Mouse (Mus musculus) kidney, embryonic 16.5 days (tissue): ENCODE data around the gene Prrx2. TPM values are rescaled to one million over a fixed set of nuclear protein-coding genes. Genes with fewer than 3 reads are reported as not detected.

ENCODE experiments used
- ATAC-seq: fragments of 200-750 bp; cut with Nextera tagmentation; 2 replicates; pipeline ENCODE4 v1.8.0; 2017; ENCODE audit warnings: moderate TSS enrichment; ENCODE audit not compliant: low FRiP score, low TSS enrichment
- H3K27ac ChIP-seq: fragments of 300-500 bp; sonication (generic); 2 replicates; pipeline ENCODE4 v1.5.1; 2014; ENCODE audit warnings: low read length
- H3K27me3 ChIP-seq: fragments of 300-500 bp; sonication (generic); 2 replicates; pipeline ENCODE4 v1.6.1; 2014; ENCODE audit warnings: low read length, control low read depth, mixed read lengths; ENCODE audit not compliant: insufficient read depth
- H3K36me3 ChIP-seq: fragments of 300-500 bp; sonication (generic); 2 replicates; pipeline ENCODE4 v1.6.1; 2014; ENCODE audit warnings: low read length, control low read depth, mixed read lengths; ENCODE audit not compliant: insufficient read depth
- H3K4me1 ChIP-seq: fragments of 300-500 bp; sonication (generic); 2 replicates; pipeline ENCODE4 v1.6.1; 2014; ENCODE audit warnings: low read length, control low read depth, mixed read lengths; ENCODE audit not compliant: insufficient read depth
- H3K4me2 ChIP-seq: fragments of 300-500 bp; sonication (generic); replicated peaks from 2 replicates; pipeline ENCODE4 v1.6.1; 2014; ENCODE audit warnings: low read depth, low read length
- H3K4me3 ChIP-seq: fragments of 300-500 bp; sonication (generic); 2 replicates; pipeline ENCODE4 v1.5.1; 2014; ENCODE audit warnings: mild to moderate bottlenecking, low read length
- H3K9ac ChIP-seq: fragments of 300-500 bp; sonication (generic); replicated peaks from 2 replicates; pipeline ENCODE4 v1.6.1; 2014; ENCODE audit warnings: low read length
- H3K9me3 ChIP-seq: fragments of 300-500 bp; sonication (generic); 2 replicates; pipeline ENCODE4 v1.6.1; 2016; ENCODE audit warnings: low read length, control low read depth
- WGBS: fragments of 180-500 bp; shearing (Covaris S2); extraction: QIAGEN DNeasy Blood & Tissue Kit; methylation state at CpG from one replicate; pipeline ENCODE4 v1.1.7; 2014; 5-methylcytosine and 5-hydroxymethylcytosine counted together
- polyA plus RNA-seq: library from polyadenylated mRNA; unstranded; fragments of >200 nt; fragmentation: Nextera tagmentation; extraction: Ambion mirVana; gene quantifications from 2 replicates; pipeline ENCODE4 v1.2.1, GENCODE M21; 2015

Prrx2 gene
- polyA plus RNA-seq, 1 experiment from 2014 or later = 7.7 TPM

- H3K4me2 ChIP-seq = peak overlapping the region; percentile 44
- H3K9ac ChIP-seq = peak overlapping the region; percentile 59
- peak overlapping the region; percentile 65 for H3K27ac ChIP-seq
- no peak for ATAC-seq
- H3K27me3 ChIP-seq = no peaks in the 10 kb centered on the region
- peaks cover 22% of the 10 kb centered on the region for H3K4me1 ChIP-seq
- H3K9me3 ChIP-seq = no peaks in the 10 kb centered on the region
- 0 out of 2 replicates have a peak overlapping the region, but pooled peaks have one; percentile 5 for H3K4me3 ChIP-seq
- WGBS = 6% methylated on average over 20 of the region's 21 CpGs
- no peaks in the 10 kb centered on the region for H3K36me3 ChIP-seq
Measured at GRCm38 (mm10) chr2:30836238-30836990, 1.6 kb downstream of the Prrx2 start.

GRCm38 (mm10) chr2:30842615-30843014 lies 7.8 kb downstream of the Prrx2 start:
- no peaks in the 10 kb centered on the region for H3K9me3 ChIP-seq
- no peaks in the 10 kb centered on the region; the same call in 1 of the 2 replicates for H3K27me3 ChIP-seq
- H3K27ac ChIP-seq = no peak overlapping the region
- H3K9ac ChIP-seq = no peak overlapping the region
- H3K4me1 ChIP-seq = peaks cover 20% of the 10 kb centered on the region; the same call in 1 of the 2 replicates
- H3K36me3 ChIP-seq = no peaks in the 10 kb centered on the region
- no peak for ATAC-seq
- no peak overlapping the region for H3K4me2 ChIP-seq
- 38% methylated on average over 10 of the region's 10 CpGs for WGBS
- H3K4me3 ChIP-seq = no peak overlapping the region

GRCm38 (mm10) chr2:30845152-30846070 lies 10.6 kb downstream of the Prrx2 start:
- H3K27ac ChIP-seq = no peak overlapping the region
- H3K9ac ChIP-seq = peak overlapping the region; percentile 78
- no peaks in the 10 kb centered on the region for H3K36me3 ChIP-seq
- H3K4me2 ChIP-seq = peak overlapping the region; percentile 91
- H3K9me3 ChIP-seq = no peaks in the 10 kb centered on the region
- peak overlapping the region; percentile 66 for H3K4me3 ChIP-seq
- peak; percentile 68 for ATAC-seq
- 1% methylated on average over 62 of the region's 80 CpGs for WGBS
- peaks cover 22% of the 10 kb centered on the region for H3K4me1 ChIP-seq
- no peaks in the 10 kb centered on the region; the same call in 1 of the 2 replicates for H3K27me3 ChIP-seq

- Histone ChIP-seq H3K27ac (no peak overlapping the region), H3K9me3 (no peaks in the 10 kb centered on the region), H3K27me3 (no peaks in the 10 kb centered on the region; the same call in 1 of the 2 replicates), H3K9ac (peak overlapping the region; percentile 78), H3K36me3 (no peaks in the 10 kb centered on the region), H3K4me2 (peak overlapping the region; percentile 91), H3K4me3 (peak overlapping the region; percentile 66), H3K4me1 (peaks cover 30% of the 10 kb centered on the region)
- WGBS = 61% methylated on average over 8 of the region's 8 CpGs
- no peak for ATAC-seq
Measured at GRCm38 (mm10) chr2:30846236-30846635, 11.5 kb downstream of the Prrx2 start.

GRCm38 (mm10) chr2:30846723-30847122 lies 12.0 kb downstream of the Prrx2 start:
- Histone ChIP-seq H3K4me3 (no peak overlapping the region), H3K4me1 (peaks cover 30% of the 10 kb centered on the region), H3K27me3 (no peaks in the 10 kb centered on the region; the same call in 1 of the 2 replicates), H3K4me2 (no peak overlapping the region; the same call in 1 of the 2 replicates), H3K9ac (0 out of 2 replicates have a peak overlapping the region, but pooled peaks have one; percentile 22), H3K9me3 (no peaks in the 10 kb centered on the region), H3K27ac (no peak overlapping the region), H3K36me3 (no peaks in the 10 kb centered on the region)
- no peak for ATAC-seq
- 30% methylated on average over 6 of the region's 6 CpGs for WGBS

GRCm38 (mm10) chr2:30848184-30848583 lies 13.4 kb downstream of the Prrx2 start:
- peaks cover 34% of the 10 kb centered on the region for H3K4me1 ChIP-seq
- H3K4me3 ChIP-seq = no peak overlapping the region
- H3K4me2 ChIP-seq = no peak overlapping the region
- WGBS = 58% methylated on average over 8 of the region's 8 CpGs
- H3K9ac ChIP-seq = no peak overlapping the region
- H3K36me3 ChIP-seq = no peaks in the 10 kb centered on the region
- no peak overlapping the region for H3K27ac ChIP-seq
- no peaks in the 10 kb centered on the region for H3K9me3 ChIP-seq
- no peaks in the 10 kb centered on the region; the same call in 1 of the 2 replicates for H3K27me3 ChIP-seq
- no peak for ATAC-seq

GRCm38 (mm10) chr2:30850581-30850980 lies 15.8 kb downstream of the Prrx2 start:
- Histone ChIP-seq H3K27ac (no peak overlapping the region), H3K4me1 (peaks cover 28% of the 10 kb centered on the region), H3K36me3 (no peaks in the 10 kb centered on the region), H3K4me3 (no peak overlapping the region), H3K9ac (no peak overlapping the region), H3K4me2 (no peak overlapping the region), H3K27me3 (no peaks in the 10 kb centered on the region; the same call in 1 of the 2 replicates), H3K9me3 (no peaks in the 10 kb centered on the region)
- 21% methylated on average over 6 of the region's 6 CpGs for whole genome bisulfite sequencing
- no peak for ATAC-seq

GRCm38 (mm10) chr2:30852771-30853313 lies 18.1 kb downstream of the Prrx2 start:
- H3K4me1 ChIP-seq = peaks cover 18% of the 10 kb centered on the region
- ATAC-seq = no peak
- no peak overlapping the region for H3K27ac ChIP-seq
- H3K4me3 ChIP-seq = no peak overlapping the region
- no peaks in the 10 kb centered on the region for H3K36me3 ChIP-seq
- no peak overlapping the region for H3K9ac ChIP-seq
- H3K4me2 ChIP-seq = no peak overlapping the region
- 19% methylated on average over 20 of the region's 20 CpGs for WGBS
- no peaks in the 10 kb centered on the region for H3K9me3 ChIP-seq
- no peaks in the 10 kb centered on the region for H3K27me3 ChIP-seq

- no peak overlapping the region for H3K4me3 ChIP-seq
- H3K9me3 ChIP-seq = no peaks in the 10 kb centered on the region
- no peaks in the 10 kb centered on the region for H3K36me3 ChIP-seq
- peaks cover 8% of the 10 kb centered on the region for H3K4me1 ChIP-seq
- no peak for ATAC-seq
- WGBS = 79% methylated on average over 6 of the region's 6 CpGs
- no peaks in the 10 kb centered on the region for H3K27me3 ChIP-seq
- no peak overlapping the region for H3K4me2 ChIP-seq
- H3K27ac ChIP-seq = no peak overlapping the region
- no peak overlapping the region for H3K9ac ChIP-seq
Measured at GRCm38 (mm10) chr2:30857076-30857475, 22.3 kb downstream of the Prrx2 start.
